Mouse (Mus musculus): Measurements from ENCODE around the gene Gm10591.
"Not testable (repeated sequence)": the region's sequence is repeated elsewhere in the genome, so short reads cannot be mapped to it uniquely, and the experiment has no call there.

The Gm10591 gene

DNA sequence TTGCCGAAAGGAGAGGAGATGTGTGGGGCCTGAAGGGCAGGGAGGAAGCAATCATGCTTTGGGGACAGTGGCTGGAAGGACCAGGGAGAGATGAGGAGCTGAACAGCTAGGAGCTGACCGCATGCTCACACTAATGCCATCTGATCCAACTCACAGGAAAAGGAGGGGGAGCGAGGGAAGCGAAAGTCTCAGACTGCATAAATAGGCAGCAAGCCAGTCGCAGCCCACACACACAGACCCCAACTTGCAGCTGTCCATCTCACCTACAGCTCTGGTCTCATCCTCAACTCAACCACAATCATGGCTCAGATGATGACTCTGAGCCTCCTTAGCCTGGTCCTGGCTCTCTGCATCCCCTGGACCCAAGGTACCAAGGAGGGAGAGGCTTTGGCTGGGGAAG, at the start of gene Gm10591:
TSS of gene Gm10591 (plus strand) at position 301 of the 400 bp plus-strand sequence.
- DNase-seq = not testable (repeated sequence)

DNA sequence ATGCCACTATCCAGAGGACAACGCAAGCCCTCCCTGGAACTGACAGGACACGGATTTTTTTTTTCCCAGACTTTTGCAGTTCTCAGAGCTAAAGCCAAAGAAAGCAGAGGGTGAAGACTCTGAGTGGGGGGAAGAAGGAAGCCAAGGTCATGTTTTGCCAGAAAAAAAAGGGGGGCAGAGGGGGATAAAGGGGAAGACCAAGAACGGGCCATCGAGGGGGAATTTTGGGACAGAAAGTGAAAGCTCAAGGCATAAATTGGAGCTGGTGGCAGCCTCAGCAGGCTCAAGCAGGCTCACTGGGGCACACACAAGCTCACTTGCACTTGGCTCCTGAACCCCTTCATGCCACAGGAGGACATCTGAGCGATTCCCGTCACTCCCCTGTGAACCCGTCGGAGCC, 17.4 kb downstream of the Gm10591 start, which contains the start of gene Gm2564:
TSS of gene Gm2564 (plus strand) at position 301 of the 400 bp plus-strand sequence.
- DNase-seq = not testable (repeated sequence)

DNA sequence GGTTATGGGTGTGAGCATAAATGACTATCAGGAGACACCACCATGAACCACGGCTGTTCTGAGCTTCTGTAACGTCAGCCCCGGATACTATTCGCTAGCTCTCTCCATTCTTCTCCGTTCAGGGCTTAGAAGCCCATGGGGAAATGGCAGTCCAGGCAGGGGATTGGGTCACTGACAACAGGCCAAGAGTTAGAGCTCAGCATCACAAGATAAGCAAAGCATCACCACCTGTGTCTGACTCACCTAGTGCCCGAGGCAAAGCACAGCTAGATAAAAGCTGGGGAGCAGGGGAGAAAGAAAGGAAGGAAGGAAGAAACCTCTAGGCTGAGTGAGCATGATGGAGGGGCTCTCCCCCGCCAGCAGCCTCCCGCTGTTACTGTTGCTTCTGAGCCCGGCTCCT, 43.0 kb downstream of the Gm10591 start, which contains the start of gene Ccl27b:
TSS of gene Ccl27b (plus strand) at position 301 of the 400 bp plus-strand sequence.
- not testable (repeated sequence) for DNase-seq

DNA sequence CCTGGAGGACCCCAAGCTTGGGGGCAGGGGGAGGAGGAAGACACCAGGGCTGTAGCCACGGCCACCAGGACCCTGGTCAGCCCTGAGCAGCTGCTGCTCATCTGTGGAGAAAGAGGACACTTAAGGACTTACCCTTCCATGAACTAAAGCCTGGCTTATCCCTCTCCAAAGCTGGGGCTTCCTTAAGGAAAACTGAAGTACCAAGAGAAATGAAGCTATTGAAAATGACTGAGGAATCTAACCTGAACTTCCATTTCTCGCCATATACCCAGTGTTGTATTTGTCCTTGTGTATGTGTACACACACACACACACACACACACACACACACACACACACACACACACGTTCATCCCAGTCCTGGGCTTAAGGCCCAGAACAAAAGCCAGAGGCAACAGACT, 49.8 kb downstream of the Gm10591 start, which contains the start of gene Il11ra2:
TSS of gene Il11ra2 (minus strand) at position 101 of the 400 bp plus-strand sequence.
- not testable (repeated sequence) for DNase-seq
